Mouse (Mus musculus) adrenal gland, postnatal 36 days (tissue): ENCODE measurements at regions not wholly inside any gene's neighbourhood (a gene's known extent, or its start where the extent isn't known, plus 50 kb on each side); places are given as distances from the start of the nearest gene placed in this dataset.
A peak's percentile ranks its signal among the peaks of the same experiment; 100 is the strongest.

Experiments
- DNase-seq, 2 experiments: peaks; one replicate each; pipeline ENCODE4 v3.0.0; 2021; ENCODE audit warnings: mixed read lengths in 1 of 2

- DNase-seq, result no peak
Measured at GRCm38 (mm10) chr10:126815730-126816129, 85.4 kb downstream of the Atp23 start.

- no peak for DNase-seq
Measured at GRCm38 (mm10) chr10:126814968-126815367, 86.2 kb downstream of the Atp23 start.

GRCm38 (mm10) chr10:126813051-126813593, 88.0 kb downstream of the Atp23 start:
- no peak for DNase-seq

- DNase-seq, result no peak
Measured at GRCm38 (mm10) chr10:126812243-126812755, 88.9 kb downstream of the Atp23 start.

- DNase-seq, result no peak
Measured at GRCm38 (mm10) chr10:126810346-126811095, 90.6 kb downstream of the Atp23 start.

- no peak for DNase-seq
Measured at GRCm38 (mm10) chr10:126809587-126809986, 91.6 kb downstream of the Atp23 start.

GRCm38 (mm10) chr10:126806881-126807280, 94.3 kb downstream of the Atp23 start:
- no peak for DNase-seq

- no peak for DNase-seq
Measured at GRCm38 (mm10) chr10:126802732-126803131, 98.4 kb downstream of the Atp23 start.

GRCm38 (mm10) chr10:126799393-126799792, 101.8 kb downstream of the Atp23 start:
- no peak for DNase-seq

- no peak for DNase-seq
Measured at GRCm38 (mm10) chr10:126793136-126793535, 108.0 kb downstream of the Atp23 start.

- no peak for DNase-seq
Measured at GRCm38 (mm10) chr10:126792371-126792835, 108.8 kb downstream of the Atp23 start.

- DNase-seq, result no peak
Measured at GRCm38 (mm10) chr10:126788277-126788676, 112.9 kb downstream of the Atp23 start.

GRCm38 (mm10) chr10:126783161-126783560, 118.0 kb downstream of the Atp23 start:
- no peak for DNase-seq

GRCm38 (mm10) chr10:126776603-126777002, 124.6 kb downstream of the Atp23 start:
- no peak for DNase-seq

GRCm38 (mm10) chr10:126775946-126776345, 125.2 kb downstream of the Atp23 start:
- DNase-seq, result no peak

- no peak for DNase-seq
Measured at GRCm38 (mm10) chr10:126770446-126771020, 130.6 kb downstream of the Atp23 start.

GRCm38 (mm10) chr10:126765648-126766047, 135.5 kb downstream of the Atp23 start:
- DNase-seq, result no peak

- DNase-seq, result no peak
Measured at GRCm38 (mm10) chr10:126764740-126765139, 136.4 kb downstream of the Atp23 start.

GRCm38 (mm10) chr10:126763976-126764375, 137.2 kb downstream of the Atp23 start:
- no peak for DNase-seq

GRCm38 (mm10) chr10:126758682-126759081, 142.5 kb downstream of the Atp23 start:
- DNase-seq, result no peak

GRCm38 (mm10) chr10:126753201-126753600, 148.0 kb downstream of the Atp23 start:
- DNase-seq, result no peak

- DNase-seq, result peak; percentile 30 to 43
Measured at GRCm38 (mm10) chr10:126752699-126753098, 148.5 kb downstream of the Atp23 start.
